Mouse (Mus musculus) ovary, postnatal 36 days (tissue): ENCODE data around the gene Plxnc1.

Experiments
- DNase-seq: peaks from one replicate; pipeline ENCODE4 v3.0.0; 2022; ENCODE audit warnings: low spot score, mixed read lengths

Plxnc1 gene

GRCm38 (mm10) chr10:94919960-94920359, 24.7 kb downstream of the Plxnc1 start:
- DNase-seq = no peak

GRCm38 (mm10) chr10:94919552-94919951, 25.1 kb downstream of the Plxnc1 start:
- no peak for DNase-seq

- no peak for DNase-seq
Measured at GRCm38 (mm10) chr10:94918618-94919017, 26.0 kb downstream of the Plxnc1 start.

GRCm38 (mm10) chr10:94917990-94918389, 26.6 kb downstream of the Plxnc1 start:
- DNase-seq = no peak

GRCm38 (mm10) chr10:94917354-94917753, 27.3 kb downstream of the Plxnc1 start:
- no peak for DNase-seq

GRCm38 (mm10) chr10:94916610-94917009, 28.0 kb downstream of the Plxnc1 start:
- no peak for DNase-seq

GRCm38 (mm10) chr10:94915746-94916145, 28.9 kb downstream of the Plxnc1 start:
- no peak for DNase-seq

- DNase-seq = no peak
Measured at GRCm38 (mm10) chr10:94914081-94914480, 30.6 kb downstream of the Plxnc1 start.

GRCm38 (mm10) chr10:94913336-94913739, 31.3 kb downstream of the Plxnc1 start:
- no peak for DNase-seq

- DNase-seq = no peak
Measured at GRCm38 (mm10) chr10:94912551-94912950, 32.1 kb downstream of the Plxnc1 start.

- DNase-seq = no peak
Measured at GRCm38 (mm10) chr10:94911102-94911501, 33.5 kb downstream of the Plxnc1 start.

GRCm38 (mm10) chr10:94910570-94910969, 34.1 kb downstream of the Plxnc1 start:
- no peak for DNase-seq

- DNase-seq = no peak
Measured at GRCm38 (mm10) chr10:94909789-94910188, 34.8 kb downstream of the Plxnc1 start.

GRCm38 (mm10) chr10:94908976-94909717, 35.5 kb downstream of the Plxnc1 start:
- DNase-seq = peak; percentile 49

- peak; percentile 46 for DNase-seq
Measured at GRCm38 (mm10) chr10:94905689-94906473, 38.8 kb downstream of the Plxnc1 start.

GRCm38 (mm10) chr10:94905219-94905618, 39.4 kb downstream of the Plxnc1 start:
- no peak for DNase-seq

- no peak for DNase-seq
Measured at GRCm38 (mm10) chr10:94896950-94897349, 47.7 kb downstream of the Plxnc1 start.

GRCm38 (mm10) chr10:94896311-94896710, 48.3 kb downstream of the Plxnc1 start:
- no peak for DNase-seq

GRCm38 (mm10) chr10:94895876-94896275, 48.8 kb downstream of the Plxnc1 start:
- DNase-seq = no peak

GRCm38 (mm10) chr10:94889735-94890134, 54.9 kb downstream of the Plxnc1 start:
- no peak for DNase-seq

- peak; percentile 60 for DNase-seq
Measured at GRCm38 (mm10) chr10:94883216-94883615, 61.4 kb downstream of the Plxnc1 start.

GRCm38 (mm10) chr10:94871506-94871905, 73.1 kb downstream of the Plxnc1 start:
- no peak for DNase-seq

- DNase-seq = no peak
Measured at GRCm38 (mm10) chr10:94871102-94871501, 73.5 kb downstream of the Plxnc1 start.
